Mouse (Mus musculus): ENCODE data around the gene 4930572O03Rik. TPM values are rescaled to one million over a fixed set of nuclear protein-coding genes. Genes with fewer than 3 reads are reported as not detected.
"Not testable (repeated sequence)": the region's sequence is repeated elsewhere in the genome, so short reads cannot be mapped to it uniquely, and the experiment has no call there.

The 4930572O03Rik gene
- polyA plus RNA-seq, 1 experiment from 2014 or later = not detected

- 90% methylated on average over 5 of the region's 8 CpGs for WGBS
- H3K36me3 ChIP-seq, H3K27me3 ChIP-seq, H3K4me2 ChIP-seq, H3K27ac ChIP-seq, H3K4me1 ChIP-seq, H3K9ac ChIP-seq, H3K4me3 ChIP-seq: not testable (repeated sequence)
- H3K9me3 ChIP-seq = peaks cover 18% of the 10 kb centered on the region
- ATAC-seq (ENCODE audit: insufficient number of reproducible peaks, insufficient read depth, low FRiP score, low TSS enrichment, low read depth) = peak; percentile 76
Measured at GRCm38 (mm10) chr5:15674429-15675244, 17.8 kb upstream of the 4930572O03Rik start.

- not testable (repeated sequence) for H3K9ac ChIP-seq; H3K27me3 ChIP-seq; H3K36me3 ChIP-seq; H3K4me1 ChIP-seq; H3K4me2 ChIP-seq; H3K4me3 ChIP-seq; H3K27ac ChIP-seq; ATAC-seq (ENCODE audit: insufficient number of reproducible peaks, insufficient read depth, low FRiP score, low TSS enrichment, low read depth)
- peaks cover 17% of the 10 kb centered on the region for H3K9me3 ChIP-seq
- 75% methylated on average over 2 of the region's 2 CpGs for WGBS
Measured at GRCm38 (mm10) chr5:15673989-15674388, 17.1 kb upstream of the 4930572O03Rik start.

GRCm38 (mm10) chr5:15670789-15671188 is 13.9 kb upstream of the 4930572O03Rik start:
- peaks cover 12% of the 10 kb centered on the region for H3K9me3 ChIP-seq
- 0 out of 2 replicates have a peak, but pooled peaks have one; percentile 43 for ATAC-seq (ENCODE audit: insufficient number of reproducible peaks, insufficient read depth, low FRiP score, low TSS enrichment, low read depth)
- not testable (repeated sequence) for H3K4me2 ChIP-seq, H3K27ac ChIP-seq, H3K36me3 ChIP-seq, H3K27me3 ChIP-seq, H3K9ac ChIP-seq, H3K4me1 ChIP-seq, H3K4me3 ChIP-seq
- 89% methylated on average over 18 of the region's 18 CpGs for WGBS

DNA sequence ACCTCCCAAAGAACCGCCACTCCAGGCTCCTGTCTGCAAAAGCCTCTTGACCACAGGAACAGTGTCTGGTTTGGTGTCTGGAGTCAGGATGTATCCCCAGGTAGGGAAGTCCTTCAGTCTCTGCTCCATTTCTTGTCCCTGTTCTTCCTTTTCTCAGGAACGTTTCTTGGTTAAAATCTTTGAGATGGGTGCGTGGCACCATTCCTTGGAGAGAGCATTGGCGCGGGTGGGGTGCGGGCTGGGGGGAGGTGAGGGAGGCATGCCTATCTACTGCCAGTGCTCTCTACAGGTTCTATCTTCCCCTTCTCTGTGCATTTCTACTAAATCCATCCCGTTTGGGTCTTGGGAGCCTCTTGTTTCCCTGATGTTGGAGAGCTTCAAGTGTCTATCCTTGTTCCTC is 7.0 kb upstream of the 4930572O03Rik start:
- WGBS = 74% methylated on average over 7 of the region's 7 CpGs

GRCm38 (mm10) chr5:15652334-15652733 is 4.5 kb downstream of the 4930572O03Rik start:
- WGBS = 78% methylated on average over 2 of the region's 2 CpGs
- ATAC-seq (ENCODE audit: insufficient number of reproducible peaks, insufficient read depth, low FRiP score, low TSS enrichment, low read depth); H3K4me1 ChIP-seq; H3K4me2 ChIP-seq; H3K27ac ChIP-seq; H3K36me3 ChIP-seq; H3K9me3 ChIP-seq; H3K27me3 ChIP-seq; H3K9ac ChIP-seq; H3K4me3 ChIP-seq: not testable (repeated sequence)

More for the DNA sequence above, 7.0 kb upstream of the 4930572O03Rik start:
- not testable (repeated sequence) for H3K9me3 ChIP-seq; H3K4me3 ChIP-seq; H3K4me1 ChIP-seq; H3K36me3 ChIP-seq; H3K9ac ChIP-seq; ATAC-seq (ENCODE audit: insufficient number of reproducible peaks, insufficient read depth, low FRiP score, low TSS enrichment, low read depth); H3K27me3 ChIP-seq; H3K4me2 ChIP-seq; H3K27ac ChIP-seq

DNA sequence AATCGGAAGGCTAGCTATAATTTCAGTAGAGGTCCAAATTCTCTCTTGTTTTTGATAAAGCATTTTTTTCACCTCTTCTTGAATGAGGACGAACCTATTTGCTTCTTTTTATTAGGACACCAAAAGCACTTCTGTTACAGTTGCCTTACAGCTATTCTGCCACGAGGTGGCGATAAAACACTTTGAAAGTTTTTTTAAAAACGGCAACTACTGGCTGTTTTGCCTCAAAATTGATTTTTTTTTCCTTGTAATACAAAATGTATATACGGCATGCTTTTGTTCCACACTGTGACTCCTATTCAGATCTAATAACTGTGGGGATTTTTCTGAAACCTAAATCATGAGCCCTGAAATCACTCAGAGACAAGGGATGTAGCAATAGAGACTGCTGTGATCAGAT is 11.2 kb downstream of the 4930572O03Rik start:
- not testable (repeated sequence) for H3K4me2 ChIP-seq; H3K9me3 ChIP-seq; H3K27ac ChIP-seq; H3K36me3 ChIP-seq; ATAC-seq (ENCODE audit: insufficient number of reproducible peaks, insufficient read depth, low FRiP score, low TSS enrichment, low read depth); H3K9ac ChIP-seq; H3K4me3 ChIP-seq; H3K4me1 ChIP-seq; H3K27me3 ChIP-seq
- 28% methylated on average over 6 of the region's 6 CpGs for WGBS

- not testable (repeated sequence) for H3K36me3 ChIP-seq, H3K4me1 ChIP-seq, H3K9ac ChIP-seq, H3K4me3 ChIP-seq, H3K27me3 ChIP-seq, H3K4me2 ChIP-seq, H3K27ac ChIP-seq
- peaks cover 15% of the 10 kb centered on the region for H3K9me3 ChIP-seq
- peak; percentile 87; the same call in 1 of the 2 replicates for ATAC-seq (ENCODE audit: insufficient number of reproducible peaks, insufficient read depth, low FRiP score, low TSS enrichment, low read depth)
- 62% methylated on average over 2 of the region's 2 CpGs for WGBS
Measured at GRCm38 (mm10) chr5:15637637-15638036, 19.2 kb downstream of the 4930572O03Rik start.

DNA sequence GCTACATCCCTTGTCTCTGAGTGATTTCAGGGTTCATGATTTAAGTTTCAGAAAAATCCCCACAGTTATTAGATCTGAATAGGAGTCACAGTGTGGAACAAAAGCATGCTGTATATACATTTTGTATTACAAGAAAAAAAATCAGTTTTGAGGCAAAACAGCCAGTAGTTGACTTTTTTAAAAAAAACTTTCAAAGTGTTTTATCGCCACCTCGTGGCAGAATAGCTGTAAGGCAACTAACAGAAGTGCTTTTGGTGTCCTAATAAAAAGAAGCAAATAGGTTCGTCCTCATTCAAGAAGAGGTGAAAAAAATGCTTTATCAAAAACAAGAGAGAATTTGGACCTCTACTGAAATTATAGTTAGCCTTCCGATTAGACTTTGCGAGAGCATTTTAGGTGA is 26.8 kb downstream of the 4930572O03Rik start:
- not testable (repeated sequence) for H3K9ac ChIP-seq; H3K36me3 ChIP-seq; H3K4me1 ChIP-seq; H3K4me3 ChIP-seq; H3K27me3 ChIP-seq; H3K9me3 ChIP-seq; H3K27ac ChIP-seq; ATAC-seq (ENCODE audit: insufficient number of reproducible peaks, insufficient read depth, low FRiP score, low TSS enrichment, low read depth); H3K4me2 ChIP-seq
- 31% methylated on average over 5 of the region's 5 CpGs for WGBS

DNA sequence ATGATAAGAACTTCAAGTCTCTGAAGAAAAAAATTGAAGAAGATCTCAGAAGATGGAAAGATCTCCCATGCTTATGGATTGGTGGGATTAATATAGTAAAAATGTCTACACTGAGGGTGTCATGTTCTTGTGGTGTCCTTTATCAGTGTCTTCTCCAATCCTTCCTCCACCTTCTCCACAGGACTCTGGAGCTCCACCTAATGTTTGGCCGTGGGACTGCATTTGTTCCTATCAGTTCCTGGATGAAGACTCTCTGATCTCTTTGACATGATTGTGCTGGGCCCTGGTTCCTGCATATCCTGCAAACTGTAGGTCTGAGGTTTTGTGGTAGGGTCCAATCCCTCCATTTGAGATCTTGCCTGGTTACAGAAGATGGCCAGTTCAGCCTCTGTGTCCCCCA is 28.7 kb downstream of the 4930572O03Rik start:
- 19% methylated on average over 1 of the region's 1 CpGs for WGBS
- H3K27me3 ChIP-seq; H3K9me3 ChIP-seq; H3K4me2 ChIP-seq; ATAC-seq (ENCODE audit: insufficient number of reproducible peaks, insufficient read depth, low FRiP score, low TSS enrichment, low read depth); H3K9ac ChIP-seq; H3K4me1 ChIP-seq; H3K27ac ChIP-seq; H3K36me3 ChIP-seq; H3K4me3 ChIP-seq: not testable (repeated sequence)

DNA sequence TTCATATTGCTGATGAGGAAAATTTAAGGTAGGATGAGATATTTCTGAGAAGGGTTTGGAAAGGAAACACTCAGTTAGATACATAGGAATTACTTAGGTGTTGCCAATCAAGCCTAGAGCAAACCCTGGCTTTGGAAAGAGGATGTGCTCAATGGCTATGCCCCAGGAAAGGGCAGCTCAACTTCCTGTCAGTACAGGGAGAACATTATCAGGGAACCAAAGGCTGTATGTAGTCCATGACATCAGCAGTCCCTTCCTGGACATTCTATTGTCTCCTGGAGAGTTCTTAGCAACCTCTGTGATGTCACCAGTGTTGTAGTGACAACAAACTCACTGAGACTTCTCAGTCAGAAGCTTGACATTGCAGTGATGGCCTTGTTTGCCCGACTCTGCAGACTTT is 38.1 kb downstream of the 4930572O03Rik start, which contains the start of gene Speer4d:
Gene Speer4d, plus strand, starts transcription at position 301 of the 400 bp plus-strand sequence.
- H3K27me3 ChIP-seq; H3K4me2 ChIP-seq; H3K27ac ChIP-seq; H3K4me3 ChIP-seq; H3K9me3 ChIP-seq; H3K4me1 ChIP-seq; H3K9ac ChIP-seq; ATAC-seq (ENCODE audit: insufficient number of reproducible peaks, insufficient read depth, low FRiP score, low TSS enrichment, low read depth); H3K36me3 ChIP-seq: not testable (repeated sequence)
- 48% methylated on average over 1 of the region's 1 CpGs for WGBS

GRCm38 (mm10) chr5:15616195-15616594 is 40.7 kb downstream of the 4930572O03Rik start:
- not testable (repeated sequence) for H3K27me3 ChIP-seq; H3K36me3 ChIP-seq; ATAC-seq (ENCODE audit: insufficient number of reproducible peaks, insufficient read depth, low FRiP score, low TSS enrichment, low read depth); H3K4me3 ChIP-seq; H3K27ac ChIP-seq; H3K4me2 ChIP-seq; H3K4me1 ChIP-seq; H3K9ac ChIP-seq; H3K9me3 ChIP-seq
- 77% methylated on average over 3 of the region's 3 CpGs for WGBS

DNA sequence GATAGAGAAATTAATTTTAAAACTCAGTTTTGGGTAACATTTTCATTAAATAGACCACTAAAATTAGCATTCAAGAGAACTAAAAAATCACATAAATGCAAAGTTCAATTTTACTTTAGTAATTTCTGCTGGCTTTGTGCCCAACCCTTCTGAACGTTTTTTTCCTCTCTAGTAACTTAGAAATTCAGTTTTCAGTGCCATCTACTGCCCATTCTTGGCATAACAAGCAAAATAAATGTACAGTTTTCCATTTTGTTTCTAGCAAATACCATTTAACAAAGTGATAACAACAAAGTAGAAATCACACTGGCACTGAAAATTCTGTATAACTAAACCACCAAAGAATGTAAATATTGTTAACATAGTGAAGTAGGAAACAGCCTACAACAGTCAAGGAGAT is 46.2 kb downstream of the 4930572O03Rik start:
- H3K27me3 ChIP-seq; H3K4me2 ChIP-seq; ATAC-seq (ENCODE audit: insufficient number of reproducible peaks, insufficient read depth, low FRiP score, low TSS enrichment, low read depth); H3K36me3 ChIP-seq; H3K9ac ChIP-seq; H3K4me3 ChIP-seq; H3K27ac ChIP-seq; H3K9me3 ChIP-seq; H3K4me1 ChIP-seq: not testable (repeated sequence)
- 3% methylated on average over 1 of the region's 1 CpGs for WGBS
